Mouse (Mus musculus) B cell, adult 2 months (primary cell): ENCODE data around the gene Cog5.

Source experiments
- DNase-seq, 2 experiments: peaks; one replicate each; pipeline ENCODE4 v3.0.0; 2022

Gene Cog5

DNA sequence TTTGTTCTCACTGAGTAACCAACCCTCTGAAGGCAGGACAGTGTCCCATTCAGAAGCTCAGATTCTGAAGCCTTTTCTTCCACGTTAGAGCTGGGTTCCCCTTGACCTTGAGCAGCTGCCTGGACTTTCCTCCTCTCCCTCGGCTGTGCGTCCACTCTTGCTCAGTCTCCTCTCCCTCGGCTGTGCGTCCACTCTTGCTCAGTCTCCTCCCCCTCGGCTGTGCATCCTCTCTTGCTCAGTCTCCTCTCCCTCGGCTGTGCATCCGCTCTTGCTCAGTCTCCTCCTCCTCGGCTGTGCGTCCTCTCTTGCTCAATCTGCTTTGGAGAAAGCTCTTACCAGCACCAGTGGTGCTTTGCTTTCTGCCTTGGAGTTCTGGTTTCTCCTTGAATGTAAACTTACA is 171.2 kb downstream of the Cog5 start:
- DNase-seq, result no peak

DNA sequence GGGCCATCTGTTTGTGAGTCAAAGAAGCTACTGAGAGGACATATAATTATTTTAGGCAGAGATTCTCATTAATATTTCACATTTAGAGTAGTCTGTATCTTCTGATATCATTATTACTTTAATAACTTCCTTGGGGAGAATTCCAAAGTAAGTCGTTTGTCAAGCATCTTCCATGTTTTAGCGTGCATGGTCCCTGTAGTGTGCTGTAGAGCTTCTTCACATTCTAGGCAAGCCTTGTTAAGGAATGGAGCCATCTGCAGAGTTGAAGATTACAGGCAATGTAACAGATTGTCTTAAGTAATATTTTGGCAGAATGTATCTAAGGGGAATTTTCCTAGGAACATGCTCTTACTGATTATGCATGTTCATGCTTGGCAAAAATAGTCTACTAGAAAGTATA is 171.8 kb downstream of the Cog5 start:
- DNase-seq, result no peak

DNA sequence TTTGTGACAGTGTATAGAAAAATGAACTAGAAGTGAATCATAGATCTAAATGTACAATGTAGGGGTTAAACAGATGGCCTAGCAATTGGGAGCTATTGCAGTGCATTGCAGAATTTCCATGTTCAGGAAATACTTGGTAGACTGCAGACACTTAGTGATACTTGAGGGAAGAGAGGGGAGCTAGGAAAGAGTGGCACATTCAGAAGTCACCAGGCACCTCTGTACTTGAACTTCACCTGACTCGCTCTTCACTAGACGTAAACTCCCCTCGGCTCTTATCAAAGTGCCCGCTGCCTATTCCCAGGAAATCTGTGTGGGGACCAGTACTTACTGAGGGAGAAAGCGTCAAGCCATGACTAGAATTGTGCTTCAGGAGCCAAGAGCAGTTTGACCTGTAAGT is 180.8 kb downstream of the Cog5 start:
- DNase-seq, result no peak

DNA sequence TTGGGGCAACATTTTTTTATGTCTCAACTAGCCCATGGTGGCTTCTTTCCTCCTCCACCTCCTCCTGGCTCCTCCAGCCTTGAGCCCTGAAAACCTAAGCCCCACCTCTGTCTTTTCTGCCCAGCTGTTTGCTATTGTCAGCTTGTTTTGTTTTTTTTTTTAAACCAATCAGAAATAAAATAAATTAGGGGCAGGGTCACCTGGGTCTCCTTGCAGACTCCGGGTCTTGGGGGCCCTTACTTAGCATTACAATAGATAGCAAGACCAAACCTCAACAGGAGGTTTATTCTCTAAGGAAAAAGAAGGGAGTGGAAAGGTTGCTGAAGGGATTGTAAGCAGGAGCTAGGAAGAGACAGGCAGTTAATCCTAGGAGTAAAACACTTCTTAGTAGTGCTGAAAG is 181.5 kb downstream of the Cog5 start:
- DNase-seq, result no peak

DNA sequence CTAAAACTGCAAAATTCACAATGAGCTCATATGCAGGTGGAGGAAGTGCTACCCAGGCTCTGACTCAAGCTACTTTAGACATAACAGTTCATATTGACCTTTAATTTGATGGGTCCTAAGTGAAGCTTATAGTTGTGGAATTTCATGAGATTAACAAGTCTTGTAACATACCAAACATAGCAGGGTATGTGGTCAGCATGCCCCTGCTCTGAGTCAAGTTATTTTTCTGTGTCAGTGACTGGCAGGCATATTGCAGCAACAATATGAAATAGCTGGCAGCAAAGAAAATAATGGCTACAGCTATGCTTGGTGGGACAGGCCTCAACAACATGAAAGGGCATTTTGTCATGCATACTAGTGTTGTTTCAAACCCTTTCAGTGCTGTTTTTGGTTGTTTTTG is 183.9 kb downstream of the Cog5 start:
- DNase-seq, result no peak

DNA sequence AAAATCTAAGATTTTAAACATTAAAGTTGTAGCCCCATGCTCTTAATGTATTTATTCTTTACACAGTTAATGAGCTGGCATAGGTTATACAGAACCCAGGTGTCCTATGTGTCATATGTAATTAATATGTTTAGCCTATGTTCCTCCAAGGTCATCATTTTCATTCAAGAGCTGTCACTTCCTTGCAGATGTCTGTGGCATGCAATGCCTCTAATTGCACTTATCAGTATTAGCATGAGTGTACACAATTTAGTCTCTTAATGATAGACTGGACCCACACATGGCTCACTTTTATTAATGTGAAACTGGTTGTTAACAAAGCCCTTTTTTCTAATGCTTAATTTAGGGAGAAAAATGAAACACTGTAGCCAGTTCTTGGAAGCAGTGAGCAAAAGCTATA is 184.6 kb downstream of the Cog5 start:
- DNase-seq, result no peak

DNA sequence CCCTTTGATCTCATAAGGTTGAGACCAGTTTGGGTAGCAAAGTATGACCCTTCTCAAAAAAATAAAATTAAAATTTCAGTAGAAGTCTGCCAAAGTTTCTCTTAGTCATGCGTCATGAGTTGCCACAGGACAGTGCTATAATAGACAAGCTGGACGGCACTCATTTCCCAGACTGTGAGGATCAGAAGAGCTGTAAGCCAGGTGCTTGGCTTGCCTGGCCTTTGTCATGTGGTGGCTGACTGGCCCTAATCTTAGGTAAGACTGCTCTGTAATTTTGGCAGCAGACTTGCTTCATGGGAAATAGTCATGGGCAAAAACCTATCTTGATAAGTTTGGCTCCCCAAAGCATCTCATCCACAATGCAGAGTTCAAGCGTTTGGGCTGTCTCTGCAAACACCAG is 191.4 kb downstream of the Cog5 start:
- no peak for DNase-seq

DNA sequence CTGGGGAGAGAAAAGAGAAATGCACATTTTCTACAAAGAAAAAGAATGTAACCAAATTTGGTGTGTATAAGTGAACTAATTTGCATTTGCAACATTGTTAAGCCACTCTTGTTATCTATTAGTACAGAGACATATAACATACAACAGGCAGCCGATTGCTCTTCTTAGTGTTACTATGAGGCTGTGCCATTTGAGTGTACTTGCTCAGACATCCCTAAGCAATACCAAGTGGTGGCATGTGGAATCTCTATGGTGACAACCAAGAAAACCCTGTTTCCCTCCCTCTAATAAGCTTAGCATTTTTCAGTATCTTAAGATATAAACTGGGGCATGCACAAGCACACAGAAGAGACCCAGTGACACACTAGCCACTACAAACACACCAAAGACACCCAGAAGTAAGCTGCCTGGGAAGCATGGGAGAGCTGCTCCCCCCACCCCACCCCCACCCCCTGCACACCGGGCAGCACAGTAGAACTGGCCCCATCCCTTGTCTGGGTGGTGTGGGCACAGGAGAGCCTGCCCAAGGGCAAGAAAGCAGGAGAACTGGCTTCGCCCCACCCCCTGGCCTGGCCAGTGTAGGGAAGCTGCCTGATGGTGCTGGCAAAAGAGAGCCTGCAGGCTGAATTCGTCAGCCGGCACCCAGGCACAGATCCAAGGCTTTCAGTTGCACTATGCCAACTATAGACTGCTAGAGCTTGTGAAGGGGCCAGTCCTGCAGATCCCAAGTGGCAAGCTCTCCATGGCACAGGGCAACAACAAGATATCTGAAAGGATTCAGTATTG is 194.2 kb downstream of the Cog5 start:
- DNase-seq, result no peak

DNA sequence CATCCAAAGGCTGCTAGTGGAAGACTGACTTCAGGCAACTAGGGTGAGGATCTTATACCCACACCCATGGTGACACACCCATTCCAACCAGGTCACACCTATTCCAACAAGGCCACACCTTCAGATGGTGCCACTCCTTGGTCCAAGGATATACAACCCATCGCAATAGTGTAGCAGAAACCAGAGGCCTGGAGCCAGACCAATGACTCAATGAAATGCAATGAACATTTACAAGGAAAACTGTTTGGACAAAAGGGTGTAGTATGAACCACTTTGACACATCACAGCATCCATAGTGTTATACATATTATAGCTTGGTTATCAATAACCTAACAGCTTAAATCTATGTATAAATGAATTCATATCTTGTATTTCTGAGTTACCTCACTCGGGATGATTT is 194.9 kb downstream of the Cog5 start:
- no peak for DNase-seq

DNA sequence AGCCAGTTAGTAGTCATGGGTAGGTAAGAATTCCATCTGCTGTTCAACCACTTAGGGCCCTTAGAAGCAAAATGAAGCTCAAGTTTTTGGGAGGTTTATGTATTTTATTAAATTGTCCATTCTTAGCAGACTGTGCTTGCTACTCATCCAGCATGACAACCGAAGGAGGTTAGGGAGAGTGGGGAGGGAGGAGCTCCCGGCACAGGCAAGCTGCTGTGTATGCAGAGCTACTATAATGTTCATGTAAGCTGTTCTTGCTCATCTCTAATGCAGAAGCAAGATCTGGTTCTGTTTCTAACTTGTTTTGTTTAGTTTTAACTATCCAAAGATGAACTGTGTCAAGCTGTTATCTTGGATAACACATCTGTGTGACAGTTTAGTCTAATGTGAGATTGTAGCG is 199.4 kb downstream of the Cog5 start:
- DNase-seq, result no peak

DNA sequence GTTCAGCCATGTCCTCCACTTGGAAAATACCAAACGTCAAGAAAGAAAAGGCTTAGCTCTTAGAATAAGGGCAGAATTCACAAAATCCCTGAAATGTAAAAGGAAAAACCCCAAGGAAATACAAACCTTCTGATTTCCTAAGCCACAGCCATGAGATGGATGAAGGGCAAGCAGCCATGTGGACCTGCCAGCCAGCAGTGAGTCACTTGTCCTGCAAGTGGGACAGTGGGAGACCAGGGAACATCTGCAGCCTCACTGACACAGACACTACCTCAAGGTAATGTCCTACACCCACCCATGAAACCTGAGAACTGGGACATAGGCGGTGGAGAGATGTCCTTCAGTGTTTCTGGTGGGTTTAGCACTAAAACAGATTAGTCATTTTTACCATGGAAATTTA is 200.1 kb downstream of the Cog5 start:
- DNase-seq, result no peak

DNA sequence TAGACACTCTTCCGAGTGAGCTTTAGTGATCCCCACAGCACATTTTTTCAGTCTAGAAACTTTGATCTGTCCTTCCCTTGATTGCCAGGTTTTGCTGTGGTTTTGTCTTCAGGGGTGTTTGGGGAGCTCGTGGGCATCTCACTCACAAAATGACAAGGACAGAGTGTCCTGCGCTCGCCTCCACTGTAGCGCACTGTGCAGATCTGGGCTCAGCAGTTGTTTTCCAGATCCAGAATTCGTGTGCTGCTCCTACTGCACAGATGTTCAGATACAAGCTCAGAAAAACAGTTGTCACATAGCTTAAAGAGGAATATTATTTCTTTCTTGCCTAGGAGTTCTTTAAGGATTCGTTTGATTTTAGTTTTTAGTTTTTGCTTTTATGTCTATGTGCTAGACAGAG is 203.1 kb downstream of the Cog5 start:
- DNase-seq, result no peak

DNA sequence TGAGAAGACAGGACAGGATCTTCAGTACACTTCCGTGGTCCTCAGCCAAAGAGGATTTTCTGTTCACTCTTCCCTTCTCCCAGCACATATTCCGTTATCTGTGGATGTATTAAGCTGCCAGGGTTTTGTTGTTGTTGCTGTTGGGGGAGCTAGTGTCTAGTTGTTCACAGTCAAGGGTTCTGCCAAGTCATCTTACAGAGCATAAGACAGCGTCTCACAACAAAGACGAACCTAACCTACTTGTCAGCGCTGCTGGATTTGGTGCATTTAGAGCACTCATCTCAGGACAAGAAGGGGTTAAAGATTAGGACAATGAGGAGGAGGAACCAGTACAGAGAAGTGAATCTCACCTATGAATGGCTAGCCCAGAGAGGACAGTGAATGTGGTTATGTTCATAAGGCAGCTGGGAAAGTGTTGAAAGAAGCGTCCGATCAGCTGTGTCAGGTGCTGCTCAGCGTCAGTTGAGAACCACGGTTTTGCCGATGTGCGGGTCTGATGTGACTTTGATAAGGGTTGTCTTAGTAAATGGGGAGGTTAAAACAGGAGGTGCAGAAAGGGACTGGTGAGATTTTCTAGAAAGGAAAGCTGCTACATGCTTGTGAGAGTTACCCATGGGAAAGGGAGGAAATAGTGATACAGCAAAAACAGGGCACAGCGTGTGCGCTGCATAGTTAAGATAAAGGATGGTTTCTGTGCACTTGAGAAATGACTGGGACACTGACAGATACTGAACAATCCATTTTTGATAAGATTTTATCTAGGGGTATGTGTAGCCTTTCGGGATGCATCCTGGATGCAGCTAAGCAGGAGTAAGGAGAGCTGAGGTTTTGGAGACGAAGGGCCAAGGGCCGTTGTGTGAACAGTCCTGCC is 208.2 kb downstream of the Cog5 start:
- DNase-seq, result no peak

DNA sequence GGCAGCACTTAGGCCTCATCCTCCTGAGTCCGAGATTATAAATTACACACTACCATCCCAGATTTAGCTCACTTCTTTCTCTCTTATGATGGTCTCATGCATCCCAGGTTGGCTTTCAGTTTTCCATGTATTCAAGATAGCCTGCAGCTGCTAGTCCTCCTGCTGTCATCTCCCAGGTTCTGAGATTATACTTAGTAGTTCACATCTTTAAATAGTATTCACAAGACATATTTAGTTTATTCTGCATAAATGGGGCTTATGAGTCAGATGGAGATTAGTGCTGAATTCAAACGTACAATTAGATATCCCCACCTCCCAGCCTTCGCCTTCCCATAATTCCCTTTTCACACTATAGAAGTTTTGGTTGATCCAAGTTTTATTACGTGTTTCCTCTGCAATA is 222.1 kb downstream of the Cog5 start:
- DNase-seq, result no peak

DNA sequence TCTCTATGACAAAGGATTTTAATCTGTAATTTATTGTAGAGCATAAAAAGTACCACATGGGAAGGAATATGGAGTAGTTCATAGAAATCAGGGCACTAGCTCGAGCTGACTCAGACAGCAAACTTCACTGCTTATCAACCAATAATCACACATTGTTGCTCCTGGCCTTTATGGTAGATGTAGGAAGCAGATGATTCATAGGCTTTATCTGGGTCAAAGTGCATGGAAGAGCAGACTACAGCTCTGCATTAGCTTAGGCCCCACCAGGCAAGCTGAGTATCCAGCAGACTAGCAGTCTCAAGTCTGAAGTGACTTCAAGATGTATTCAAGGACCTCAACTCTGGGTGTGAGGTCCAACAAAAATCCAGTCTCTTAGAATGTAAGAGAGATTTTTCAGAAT is 228.1 kb downstream of the Cog5 start:
- no peak for DNase-seq

DNA sequence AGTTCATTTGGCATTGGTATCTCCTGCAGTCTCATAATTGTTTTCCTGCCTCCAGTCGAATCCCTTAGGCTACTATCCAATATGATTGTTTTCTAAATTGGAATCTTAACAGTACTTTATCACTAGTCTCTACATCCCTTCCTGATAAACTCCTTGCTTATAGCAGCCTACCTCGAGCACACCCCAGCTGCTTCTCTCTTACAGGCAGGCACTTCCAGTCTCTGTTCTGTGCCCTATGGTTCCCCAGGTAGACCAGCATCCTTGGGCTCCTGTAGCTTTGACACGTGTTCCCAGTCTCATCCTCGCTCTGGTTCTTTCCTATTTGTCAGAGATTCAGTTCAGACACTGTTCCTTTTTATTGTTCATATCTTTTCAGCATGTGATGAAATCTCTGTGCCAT is 229.7 kb downstream of the Cog5 start:
- no peak for DNase-seq

DNA sequence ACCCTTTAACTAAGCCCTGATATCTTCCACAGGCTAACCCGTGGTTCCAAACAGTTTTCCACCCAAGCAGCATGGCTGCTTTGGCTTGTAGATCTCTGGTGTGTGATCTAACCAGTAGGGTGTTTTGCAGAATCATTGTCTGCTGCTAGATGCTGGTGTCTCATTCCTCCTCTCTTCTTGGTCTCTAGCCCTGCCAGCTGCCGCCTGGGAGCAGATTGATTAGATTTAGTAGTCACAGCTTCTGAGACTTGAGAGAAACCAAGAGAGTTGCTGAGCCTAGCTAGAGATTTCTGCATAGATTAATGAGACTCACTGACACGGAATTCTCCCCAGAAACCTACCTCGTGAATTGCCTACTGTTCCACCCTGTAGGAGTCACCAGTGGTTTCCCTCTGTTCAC is 230.4 kb downstream of the Cog5 start:
- no peak for DNase-seq

DNA sequence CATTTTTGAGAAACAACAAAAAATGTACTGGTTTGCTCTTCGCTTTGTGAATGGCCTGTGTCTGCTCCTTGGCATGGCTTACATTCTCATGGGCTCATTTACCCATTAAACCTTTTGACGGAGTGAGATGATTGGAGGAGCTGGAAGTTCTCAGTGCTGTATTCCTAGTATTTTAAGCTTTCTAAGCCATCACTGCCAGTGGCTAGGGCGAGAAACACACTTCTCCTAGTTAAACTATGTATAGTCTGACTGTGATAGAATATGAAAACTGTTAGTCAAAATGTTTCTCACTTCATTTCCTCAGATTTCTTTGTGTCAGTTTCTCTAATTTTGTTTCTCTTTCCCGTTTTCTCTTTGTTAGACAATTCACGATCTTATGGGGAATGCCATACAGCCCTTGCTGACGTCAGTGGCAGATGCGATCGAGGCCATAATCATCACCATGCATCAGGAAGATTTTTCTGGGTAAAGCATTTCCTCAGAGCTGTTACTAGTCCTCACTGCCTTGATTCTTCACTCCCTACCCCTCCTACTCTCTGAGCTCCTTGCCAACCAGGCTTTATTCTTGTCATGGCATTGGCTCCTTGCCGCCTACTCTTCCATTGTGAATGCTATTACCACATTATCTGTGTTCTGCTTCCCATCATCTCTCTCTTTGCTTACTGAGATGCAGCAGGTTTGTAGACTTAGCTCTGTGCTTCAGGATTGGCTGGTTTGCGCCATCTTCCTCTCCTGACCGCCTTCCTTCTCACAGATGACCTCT is 231.4 kb downstream of the Cog5 start:
- DNase-seq, result no peak

DNA sequence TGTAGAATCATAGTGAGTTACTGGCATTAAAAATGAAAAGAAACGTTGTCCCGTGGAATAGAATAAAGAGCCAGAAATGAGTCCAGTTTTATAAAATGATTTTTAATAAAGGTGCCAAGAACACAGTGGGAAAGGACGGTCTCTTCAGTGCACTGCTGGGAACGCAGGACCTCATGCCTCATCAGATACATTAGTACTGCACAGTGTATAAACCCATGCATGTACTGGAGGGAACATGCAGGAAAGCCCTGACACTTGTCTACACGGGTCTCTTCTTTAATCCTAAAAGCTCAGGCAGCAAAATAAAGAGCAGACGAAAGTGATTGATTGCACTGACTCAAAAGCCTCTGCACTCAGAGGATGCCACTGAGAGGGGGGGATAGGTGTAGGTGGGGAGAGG is 236.0 kb downstream of the Cog5 start:
- DNase-seq, result no peak

DNA sequence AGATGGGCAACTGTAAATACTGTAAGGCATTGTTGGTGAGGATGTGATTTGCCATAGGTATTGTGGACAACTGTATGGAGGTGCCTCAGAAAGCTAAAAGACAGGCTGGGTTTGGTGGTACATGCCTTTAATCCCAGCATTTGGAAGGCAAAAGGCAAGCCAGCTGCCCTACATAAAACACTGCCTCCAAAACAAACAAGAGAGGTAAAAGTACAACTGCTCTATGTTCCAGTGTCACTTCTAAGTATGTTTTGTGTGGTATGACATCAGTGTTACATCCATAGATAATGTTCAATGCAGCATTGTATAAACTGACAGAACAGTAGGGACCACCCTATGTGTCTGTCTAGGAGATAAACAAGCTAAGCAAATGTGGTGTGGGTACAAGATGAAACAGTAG is 237.4 kb downstream of the Cog5 start:
- DNase-seq, result no peak

DNA sequence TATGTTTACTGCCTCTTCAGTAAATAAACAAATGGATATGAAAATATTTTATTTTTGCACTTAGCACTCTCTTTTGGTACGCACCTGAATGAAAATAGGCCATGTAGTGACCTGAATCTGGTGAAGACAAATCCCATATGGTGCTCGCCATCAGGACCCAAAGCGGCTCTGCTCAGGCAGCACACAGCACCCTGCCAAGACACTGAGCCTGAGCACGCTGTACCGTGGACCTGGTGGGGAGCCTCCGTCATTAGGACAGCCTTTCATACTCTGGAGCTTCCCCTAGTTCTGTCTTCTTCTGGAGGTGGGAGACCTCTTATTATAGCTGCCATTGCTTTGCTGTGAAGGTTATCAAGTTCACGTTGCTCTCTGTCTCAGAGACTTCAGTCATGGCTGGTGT is 238.1 kb downstream of the Cog5 start:
- no peak for DNase-seq

DNA sequence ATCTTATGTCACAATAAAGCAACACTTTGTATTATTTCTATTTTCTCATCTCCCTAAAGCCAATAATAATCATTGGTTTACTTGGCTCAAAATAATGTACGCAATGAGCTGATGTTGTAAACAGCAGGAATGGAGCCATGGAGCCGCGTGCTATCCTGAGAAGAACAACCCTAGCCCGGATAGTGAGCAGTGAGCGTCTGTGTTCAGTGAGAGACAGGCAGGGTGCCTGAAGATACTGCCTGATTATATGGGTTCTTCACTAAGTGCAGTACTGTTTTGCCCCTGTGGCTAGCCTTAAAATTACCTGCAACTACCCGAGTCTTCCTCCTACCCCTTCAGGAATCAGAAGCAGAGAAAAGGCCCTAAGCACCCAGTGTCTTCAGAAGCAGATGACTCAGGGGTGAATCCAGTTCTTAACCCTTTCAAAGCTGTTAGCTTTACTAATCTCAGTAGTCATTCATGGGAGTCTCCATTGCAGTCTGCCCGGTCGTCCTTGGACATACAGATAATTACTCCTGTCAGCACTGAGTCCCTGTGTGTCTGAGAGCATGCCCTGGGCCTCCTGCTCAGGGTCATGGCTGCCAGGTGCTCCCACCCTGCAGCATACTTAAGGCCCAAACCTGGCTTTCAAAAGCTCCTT is 240.5 kb downstream of the Cog5 start:
- DNase-seq, result no peak

DNA sequence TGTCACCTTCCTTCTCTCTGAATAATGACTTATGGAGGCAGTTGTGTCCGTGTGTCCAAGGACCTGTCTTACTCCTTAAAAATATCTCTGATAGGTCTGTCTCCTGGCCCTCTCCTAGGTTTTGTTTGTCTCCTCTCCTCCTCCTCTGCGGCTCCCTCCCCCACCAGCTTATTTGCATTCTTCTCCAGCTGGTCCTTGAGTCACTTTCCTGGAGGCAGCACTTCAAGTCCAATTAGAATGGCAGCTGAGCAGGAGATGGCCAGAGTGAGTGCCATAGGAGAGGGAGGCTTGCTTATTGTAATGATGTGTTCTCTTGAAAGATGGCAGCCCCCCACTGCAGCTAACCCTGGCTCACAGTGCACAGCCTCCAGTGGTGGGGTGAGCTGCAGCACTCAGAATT is 241.2 kb downstream of the Cog5 start:
- no peak for DNase-seq
